Mouse (Mus musculus) forebrain, embryonic 11.5 days (tissue): ENCODE measurements at regions not wholly inside any gene's neighbourhood (a gene's known extent, or its start where the extent isn't known, plus 50 kb on each side); places are given as distances from the start of the nearest gene placed in this dataset.

Experiments used
- ATAC-seq: fragments of 200-750 bp; cut with Nextera tagmentation; replicated peaks from 2 replicates; pipeline ENCODE4 v1.8.0; 2017; ENCODE audit warnings: moderate TSS enrichment; ENCODE audit not compliant: low FRiP score
- DNase-seq: peaks from one replicate; pipeline ENCODE4 v3.0.0-alpha.2; 2017; ENCODE audit warnings: low spot score
- H3K27ac ChIP-seq: fragments of 300-500 bp; sonication (generic); 2 replicates; pipeline ENCODE4 v1.5.1; 2014; ENCODE audit warnings: low read depth, low read length
- H3K27me3 ChIP-seq: fragments of 300-500 bp; sonication (generic); 2 replicates; pipeline ENCODE4 v1.6.1; 2014; ENCODE audit warnings: mild to moderate bottlenecking, low read length, mixed read lengths; ENCODE audit not compliant: control insufficient read depth, insufficient read depth
- H3K36me3 ChIP-seq: fragments of 300-500 bp; sonication (generic); 2 replicates; pipeline ENCODE4 v1.6.1; 2014; ENCODE audit warnings: mild to moderate bottlenecking, low read length, moderate library complexity, mixed read lengths; ENCODE audit not compliant: control insufficient read depth, insufficient read depth
- H3K4me1 ChIP-seq: fragments of 300-500 bp; sonication (generic); replicated peaks from 2 replicates; pipeline ENCODE4 v1.6.1; 2014; ENCODE audit warnings: low read length, mixed read lengths; ENCODE audit not compliant: control insufficient read depth, insufficient read depth
- H3K4me2 ChIP-seq: fragments of 300-500 bp; sonication (generic); 2 replicates; pipeline ENCODE4 v1.6.1; 2014; ENCODE audit warnings: low read depth, mild to moderate bottlenecking, low read length, moderate library complexity, mixed read lengths; ENCODE audit not compliant: severe bottlenecking
- H3K4me3 ChIP-seq: fragments of 300-500 bp; sonication (generic); 2 replicates; pipeline ENCODE4 v1.5.1; 2014; ENCODE audit warnings: low read depth, low read length
- H3K9ac ChIP-seq: fragments of 300-500 bp; sonication (generic); 2 replicates; pipeline ENCODE4 v1.6.1; 2014; ENCODE audit warnings: low read length
- H3K9me3 ChIP-seq: fragments of 300-500 bp; sonication (generic); 2 replicates; pipeline ENCODE4 v1.6.1; 2016; ENCODE audit warnings: low read length, mixed read lengths; ENCODE audit not compliant: control insufficient read depth
- WGBS: fragments of 180-500 bp; shearing (Covaris S2); extraction: QIAGEN DNeasy Blood & Tissue Kit; methylation state at CpG from one replicate; pipeline ENCODE4 v1.1.7; 2014; 5-methylcytosine and 5-hydroxymethylcytosine counted together

GRCm38 (mm10) chr13:48717036-48717435 lies 54.2 kb downstream of the Barx1 start:
- Histone ChIP-seq H3K4me1 (no peaks in the 10 kb centered on the region), H3K27me3 (no peaks in the 10 kb centered on the region), H3K36me3 (no peaks in the 10 kb centered on the region), H3K9ac (no peak overlapping the region), H3K4me2 (no peak overlapping the region), H3K4me3 (no peak overlapping the region), H3K27ac (no peak overlapping the region), H3K9me3 (peaks cover 5% of the 10 kb centered on the region; the same call in 1 of the 2 replicates)
- DNase-seq (no peak), ATAC-seq (no peak)
- 52% methylated on average over 15 of the region's 16 CpGs for WGBS

- ATAC-seq = no peak
- Histone ChIP-seq H3K4me2 (no peak overlapping the region), H3K4me1 (no peaks in the 10 kb centered on the region), H3K27ac (no peak overlapping the region), H3K4me3 (no peak overlapping the region), H3K9me3 (peaks cover 5% of the 10 kb centered on the region; the same call in 1 of the 2 replicates), H3K27me3 (no peaks in the 10 kb centered on the region), H3K9ac (no peak overlapping the region), H3K36me3 (no peaks in the 10 kb centered on the region)
- no peak for DNase-seq
- 67% methylated on average over 10 of the region's 10 CpGs for WGBS
Observed at GRCm38 (mm10) chr13:48717451-48717850, 54.7 kb downstream of the Barx1 start.

GRCm38 (mm10) chr13:48723676-48724075 lies 60.9 kb downstream of the Barx1 start:
- Histone ChIP-seq H3K4me3 (no peak overlapping the region), H3K9me3 (peaks cover 5% of the 10 kb centered on the region; the same call in 1 of the 2 replicates), H3K9ac (no peak overlapping the region), H3K27me3 (no peaks in the 10 kb centered on the region), H3K36me3 (no peaks in the 10 kb centered on the region), H3K4me2 (no peak overlapping the region), H3K27ac (no peak overlapping the region), H3K4me1 (no peaks in the 10 kb centered on the region)
- ATAC-seq = no peak
- 7% methylated on average over 8 of the region's 8 CpGs for whole genome bisulfite sequencing
- DNase-seq = no peak

GRCm38 (mm10) chr13:48726430-48726829 lies 63.6 kb downstream of the Barx1 start:
- Histone ChIP-seq H3K27ac (no peak overlapping the region), H3K4me2 (no peak overlapping the region), H3K4me3 (no peak overlapping the region), H3K36me3 (no peaks in the 10 kb centered on the region), H3K9me3 (no peaks in the 10 kb centered on the region), H3K9ac (no peak overlapping the region), H3K27me3 (peaks cover 24% of the 10 kb centered on the region), H3K4me1 (peaks cover 1% of the 10 kb centered on the region; the same call in 1 of the 2 replicates)
- no peak for ATAC-seq
- 45% methylated on average over 4 of the region's 4 CpGs for WGBS
- DNase-seq = no peak

GRCm38 (mm10) chr13:48731046-48731996 lies 68.5 kb downstream of the Barx1 start:
- peaks cover 6% of the 10 kb centered on the region for H3K4me1 ChIP-seq

GRCm38 (mm10) chr13:48732168-48732841 lies 69.5 kb downstream of the Barx1 start:
- peak; percentile 70 for DNase-seq
- Histone ChIP-seq H3K9me3 (no peaks in the 10 kb centered on the region), H3K27ac (no peak overlapping the region), H3K4me1 (peaks cover 6% of the 10 kb centered on the region), H3K9ac (no peak overlapping the region), H3K27me3 (peaks cover 44% of the 10 kb centered on the region), H3K4me2 (peak overlapping the region; percentile 11; the same call in 1 of the 2 replicates), H3K4me3 (no peak overlapping the region), H3K36me3 (no peaks in the 10 kb centered on the region)
- 3% methylated on average over 29 of the region's 29 CpGs for WGBS
- no peak for ATAC-seq

More at GRCm38 (mm10) chr13:48731046-48731996, 68.5 kb downstream of the Barx1 start:
- Histone ChIP-seq H3K36me3 (no peaks in the 10 kb centered on the region), H3K9me3 (no peaks in the 10 kb centered on the region), H3K4me2 (peak overlapping the region; percentile 49), H3K27me3 (peaks cover 44% of the 10 kb centered on the region), H3K4me3 (peak overlapping the region; percentile 16), H3K27ac (no peak overlapping the region; the same call in 1 of the 2 replicates), H3K9ac (no peak overlapping the region)
- ATAC-seq (no peak; the same call in 1 of the 2 replicates), DNase-seq (peak; percentile 61)
- 2% methylated on average over 45 of the region's 51 CpGs for WGBS

GRCm38 (mm10) chr13:48734985-48735384 lies 72.2 kb downstream of the Barx1 start:
- H3K9me3 ChIP-seq = no peaks in the 10 kb centered on the region
- no peak for ATAC-seq
- no peak for DNase-seq
- no peak overlapping the region for H3K4me3 ChIP-seq
- 81% methylated on average over 9 of the region's 9 CpGs for WGBS
- no peaks in the 10 kb centered on the region for H3K36me3 ChIP-seq
- no peak overlapping the region for H3K9ac ChIP-seq
- H3K27ac ChIP-seq = no peak overlapping the region
- H3K4me2 ChIP-seq = no peak overlapping the region
- peaks cover 34% of the 10 kb centered on the region for H3K27me3 ChIP-seq
- H3K4me1 ChIP-seq = peaks cover 6% of the 10 kb centered on the region

- Histone ChIP-seq H3K36me3 (no peaks in the 10 kb centered on the region), H3K4me1 (no peaks in the 10 kb centered on the region), H3K9me3 (no peaks in the 10 kb centered on the region), H3K9ac (no peak overlapping the region), H3K4me3 (no peak overlapping the region), H3K27me3 (no peaks in the 10 kb centered on the region), H3K27ac (no peak overlapping the region), H3K4me2 (no peak overlapping the region)
- no peak for DNase-seq
- 57% methylated on average over 5 of the region's 5 CpGs for WGBS
- no peak for ATAC-seq
Observed at GRCm38 (mm10) chr13:48745566-48745965, 82.8 kb downstream of the Barx1 start.
